In the genomic region with DNA sequence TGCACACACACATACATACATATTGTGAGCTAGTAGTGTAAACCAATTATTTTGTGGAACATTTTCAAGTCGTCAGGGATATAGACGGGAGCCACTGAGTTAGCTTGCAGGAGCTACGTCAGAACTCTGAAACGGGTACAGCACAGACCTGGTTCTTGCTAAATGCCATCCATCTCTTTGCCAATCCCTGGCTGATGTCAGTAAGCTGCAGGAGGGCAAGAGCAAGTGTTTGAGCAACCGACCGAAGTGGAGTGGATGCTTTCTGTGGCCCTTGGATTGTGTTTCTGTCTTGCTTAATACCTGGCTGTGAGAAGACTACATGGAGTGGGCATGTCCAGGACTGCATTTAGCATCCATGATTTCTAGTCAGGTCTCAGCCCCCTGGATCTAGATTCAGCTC, we compare ENCODE assay signal across 24 mouse cellular contexts.
DNase-seq lines count a peak whose midpoint lies in the region; TF ChIP-seq lines count a peak whose summit lies in the region.
"Had no signal": no experiment of that assay in that cellular context is flagged by ENCODE, and none has a peak within 500 bp of the region (broad histone marks: within the 10 kb centered on the region; RNA-seq: fewer than 3 reads in every experiment).

No protein-coding gene starts in this region.

- no peaks in the 10 kb centered on the region for H3K4me1 ChIP-seq in lung, adult 2 months (ENCODE audit: control insufficient read depth, insufficient read depth, low read length)
- H3K4me1 ChIP-seq: embryonic facial prominence, embryonic 15.5 days; forebrain, embryonic 13.5 days; hindbrain, embryonic 12.5 days; hindbrain, embryonic 15.5 days had no signal

- TF ChIP-seq CTCF in gastrocnemius, adult 2 months (IDR thresholded peaks at IDR 0.05): no peak
- TF ChIP-seq CTCF in lung, adult 2 months (IDR thresholded peaks at IDR 0.05; ENCODE audit: insufficient read depth, low read length): no peak

- 84% methylated on average over 6 of the region's 6 CpGs for WGBS in lung, adult 2 months

- no peak overlapping the region for H3K4me3 ChIP-seq in gastrocnemius, adult 2 months
- no peak overlapping the region for H3K4me3 ChIP-seq in lung, adult 2 months (replicated peaks; ENCODE audit: extremely low read depth, low read depth, low read length)
- H3K4me3 ChIP-seq: embryonic facial prominence, embryonic 12.5 days; embryonic facial prominence, embryonic 15.5 days; forebrain, embryonic 13.5 days; heart, adult 2 months; heart, embryonic 10.5 days; heart, embryonic 13.5 days; hindbrain, embryonic 12.5 days; hindbrain, embryonic 15.5 days had no signal

- no peak for TF ChIP-seq POLR2A in lung, adult 2 months (IDR thresholded peaks at IDR 0.05; ENCODE audit: borderline replicate concordance, extremely low read depth, low read depth, low read length)

- intact Hi-C loops in gastrocnemius, adult 2 months (cut with DNase I): loop anchor here (5.0 kb wide), 1 partner anchor 104 kb away; the partner anchor contains the start of gene Parm1

- DNase-seq in adrenal gland, postnatal 10 days: peak; percentile 33
- DNase-seq in adrenal gland, postnatal 25 days: no peak
- DNase-seq in gastrocnemius, adult 2 months: peak; percentile 25
- no peak for DNase-seq in gastrocnemius, postnatal 4 days (ENCODE audit: low spot score in 2 of 2)
- peak; percentile 27 to 46 for DNase-seq in lung, adult 18-20 months
- DNase-seq in lung, adult 2 months: no peak
- peak; percentile 84 for DNase-seq in gonadal fat pad, adult 2 months (ENCODE audit: low read depth)
- no peak for DNase-seq in retina, postnatal 1 day
- DNase-seq: cerebellum, adult 11 months; cerebellum, adult 2 months; cerebellum, adult 9-11 months; cerebellum, postnatal 25 days; gastrocnemius, postnatal 10 days; gastrocnemius, postnatal 36 days; heart, adult 2 months; heart, postnatal 14 days; kidney, adult 2 months had no signal

- H3K27ac ChIP-seq in gastrocnemius, adult 2 months: peak overlapping the region; percentile 48; the same call in 1 of the 2 replicates
- H3K27ac ChIP-seq: embryonic facial prominence, embryonic 12.5 days; embryonic facial prominence, embryonic 15.5 days; forebrain, embryonic 13.5 days; heart, adult 2 months; heart, embryonic 10.5 days; heart, embryonic 13.5 days; hindbrain, embryonic 12.5 days; hindbrain, embryonic 15.5 days had no signal

Comparison
In these comparisons a context has a peak if more than half of its experiments do, and no peak if none do; other contexts are left out.
1. DNase-seq: peak in adrenal gland, postnatal 10 days (single experiment), gastrocnemius, adult 2 months (single experiment), lung, adult 18-20 months (2 of 2) and gonadal fat pad, adult 2 months (single experiment); none in adrenal gland, postnatal 25 days (single experiment), gastrocnemius, postnatal 4 days (0 of 2), lung, adult 2 months (single experiment) and retina, postnatal 1 day (single experiment).